Mouse (Mus musculus): ENCODE data around the gene Fam243.

DNA sequence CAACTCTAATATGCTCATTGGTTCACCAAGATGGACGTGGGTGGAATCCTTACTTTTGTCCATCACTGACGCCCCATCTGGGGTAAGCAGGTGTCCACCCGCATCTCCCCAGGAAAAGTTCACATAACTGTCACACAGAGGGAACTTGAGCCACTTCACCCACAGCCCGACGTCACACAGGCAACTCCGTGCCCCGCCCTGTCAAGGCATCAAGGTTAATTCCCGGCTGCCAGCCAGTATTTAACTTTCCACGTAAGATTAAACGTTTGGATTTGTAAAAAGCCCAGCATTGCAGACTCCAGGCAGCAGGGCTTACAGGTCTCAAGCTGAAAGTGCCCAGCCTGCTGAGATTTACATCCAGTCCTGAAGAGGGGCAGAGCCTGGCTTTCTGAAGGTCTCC, 29.1 kb downstream of the Fam243 start, which contains the start of gene Kcne2:
- TF ChIP-seq POLR2AphosphoS2 (IDR thresholded peaks at IDR 0.05; ENCODE audit: low read length), result no peak
- no peak for TF ChIP-seq POLR2A (IDR thresholded peaks at IDR 0.05; ENCODE audit: control insufficient read depth in 1 of 2, insufficient read depth in 1 of 2, low read depth in 1 of 2, low read length in 2 of 2, poor library complexity in 1 of 2)
- no peak for TF ChIP-seq KAT2A (conservative IDR thresholded peaks at IDR 0.05; ENCODE audit: low read depth, low read length)
- TF ChIP-seq E2F4 (IDR thresholded peaks at IDR 0.05; ENCODE audit: borderline replicate concordance, low read depth, low read length), result no peak
- TF ChIP-seq ZC3H11A (IDR thresholded peaks at IDR 0.05; ENCODE audit: low read depth, low read length), result no peak
- TF ChIP-seq JUND (IDR thresholded peaks at IDR 0.05; ENCODE audit: low read depth, low read length), result no peak
- TF ChIP-seq NELFE (IDR thresholded peaks at IDR 0.05; ENCODE audit: low read depth, low read length), result no peak
- no peak for TF ChIP-seq EP300 (IDR thresholded peaks at IDR 0.05; ENCODE audit: low read depth in 1 of 2, low read length in 2 of 2)
- TF ChIP-seq CHD2 (IDR thresholded peaks at IDR 0.05; ENCODE audit: low read length), result no peak

Measured in MEL (cell line).